Mouse (Mus musculus) hindbrain, embryonic 12.5 days (tissue): Measurements from ENCODE around the gene Tat. TPM values are rescaled to one million over a fixed set of nuclear protein-coding genes. Genes with fewer than 3 reads are reported as not detected.

Experiments used
- ATAC-seq: fragments of 200-750 bp; cut with Nextera tagmentation; 2 replicates; pipeline ENCODE4 v1.8.0; 2017; ENCODE audit warnings: moderate TSS enrichment; ENCODE audit not compliant: low FRiP score
- H3K27ac ChIP-seq: fragments of 300-500 bp; sonication (generic); 2 replicates; pipeline ENCODE4 v1.5.1; 2016; ENCODE audit warnings: mild to moderate bottlenecking
- H3K27me3 ChIP-seq: fragments of 300-500 bp; sonication (generic); 2 replicates; pipeline ENCODE4 v1.6.1; 2016; ENCODE audit warnings: mild to moderate bottlenecking
- H3K36me3 ChIP-seq: fragments of 300-500 bp; sonication (generic); 2 replicates; pipeline ENCODE4 v1.6.1; 2016; ENCODE audit warnings: mild to moderate bottlenecking
- H3K4me1 ChIP-seq: fragments of 300-500 bp; sonication (generic); 2 replicates; pipeline ENCODE4 v1.6.1; 2016
- H3K4me2 ChIP-seq: fragments of 300-500 bp; sonication (generic); replicated peaks from 2 replicates; pipeline ENCODE4 v1.6.1; 2016; ENCODE audit warnings: mild to moderate bottlenecking
- H3K4me3 ChIP-seq: fragments of 300-500 bp; sonication (generic); 2 replicates; pipeline ENCODE4 v1.5.1; 2016; ENCODE audit warnings: mild to moderate bottlenecking
- H3K9ac ChIP-seq: fragments of 300-500 bp; sonication (generic); 2 replicates; pipeline ENCODE4 v1.6.1; 2016; ENCODE audit warnings: mild to moderate bottlenecking, moderate library complexity
- H3K9me3 ChIP-seq: fragments of 300-500 bp; sonication (generic); replicated peaks from 2 replicates; pipeline ENCODE4 v1.6.1; 2016; ENCODE audit warnings: mild to moderate bottlenecking
- WGBS: fragments of 180-500 bp; shearing (Covaris S2); methylation state at CpG from one replicate; pipeline ENCODE4 v1.1.7; 2016; 5-methylcytosine and 5-hydroxymethylcytosine counted together
- polyA plus RNA-seq: library from polyadenylated mRNA; unstranded; fragments of >200 nt; fragmentation: Nextera tagmentation; extraction: Ambion mirVana; gene quantifications from 2 replicates; pipeline ENCODE4 v1.2.1, GENCODE M21; 2016

Gene Tat
- polyA plus RNA-seq, 1 experiment from 2014 or later: not detected

DNA sequence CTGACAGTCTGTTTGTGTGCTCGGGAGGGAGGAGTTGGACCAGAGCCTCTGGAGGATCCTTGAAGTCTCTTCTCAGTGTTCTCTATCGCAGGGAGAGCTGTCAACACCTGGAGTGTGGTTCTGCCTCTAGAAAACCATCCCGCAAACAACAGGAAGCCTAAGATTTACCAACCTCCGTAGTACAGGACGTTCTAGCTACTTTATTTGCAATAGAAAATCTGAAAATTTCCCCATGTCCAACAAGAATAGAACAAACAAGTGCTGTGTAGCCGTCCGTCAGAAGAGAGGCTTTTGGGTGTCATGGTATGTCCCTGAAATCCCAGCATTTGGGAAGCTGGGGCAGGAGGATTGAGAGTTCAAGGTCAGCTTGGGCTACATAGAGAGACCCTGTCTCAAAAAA, 2.5 kb upstream of the Tat start:
- WGBS: 85% methylated on average over 7 of the region's 7 CpGs
- Histone ChIP-seq H3K4me2 (no peak overlapping the region), H3K9me3 (no peaks in the 10 kb centered on the region), H3K4me1 (0 out of 2 replicates have a peak, but pooled peaks cover 3% of the 10 kb centered on the region), H3K36me3 (no peaks in the 10 kb centered on the region), H3K27ac (no peak overlapping the region), H3K27me3 (no peaks in the 10 kb centered on the region), H3K4me3 (no peak overlapping the region), H3K9ac (no peak overlapping the region)
- no peak for ATAC-seq

- H3K27me3 ChIP-seq: no peaks in the 10 kb centered on the region
- 93% methylated on average over 8 of the region's 8 CpGs for WGBS
- H3K4me2 ChIP-seq: no peak overlapping the region
- 0 out of 2 replicates have a peak, but pooled peaks cover under 1% of the 10 kb centered on the region for H3K4me1 ChIP-seq
- no peak overlapping the region for H3K9ac ChIP-seq
- no peak overlapping the region for H3K27ac ChIP-seq
- no peaks in the 10 kb centered on the region for H3K36me3 ChIP-seq
- H3K9me3 ChIP-seq: no peaks in the 10 kb centered on the region
- no peak for ATAC-seq
- H3K4me3 ChIP-seq: no peak overlapping the region
Observed at GRCm38 (mm10) chr8:109989151-109989550, 1.1 kb upstream of the Tat start.

GRCm38 (mm10) chr8:109992166-109992565, 1.9 kb downstream of the Tat start:
- H3K27ac ChIP-seq: no peak overlapping the region
- no peaks in the 10 kb centered on the region for H3K27me3 ChIP-seq
- 76% methylated on average over 5 of the region's 5 CpGs for WGBS
- H3K9me3 ChIP-seq: no peaks in the 10 kb centered on the region
- H3K36me3 ChIP-seq: no peaks in the 10 kb centered on the region
- H3K9ac ChIP-seq: no peak overlapping the region
- no peak overlapping the region for H3K4me2 ChIP-seq
- ATAC-seq: no peak
- H3K4me3 ChIP-seq: no peak overlapping the region
- H3K4me1 ChIP-seq: no peaks in the 10 kb centered on the region

GRCm38 (mm10) chr8:109992951-109993350, 2.7 kb downstream of the Tat start:
- WGBS: 74% methylated on average over 1 of the region's 1 CpGs
- H3K27ac ChIP-seq: no peak overlapping the region

GRCm38 (mm10) chr8:109997381-109997780, 7.1 kb downstream of the Tat start:
- Histone ChIP-seq H3K27ac (no peak overlapping the region), H3K9ac (no peak overlapping the region), H3K4me2 (no peak overlapping the region), H3K36me3 (no peaks in the 10 kb centered on the region), H3K9me3 (no peaks in the 10 kb centered on the region), H3K4me1 (no peaks in the 10 kb centered on the region), H3K27me3 (no peaks in the 10 kb centered on the region), H3K4me3 (no peak overlapping the region)
- ATAC-seq: no peak
- 93% methylated on average over 9 of the region's 9 CpGs for WGBS

More at GRCm38 (mm10) chr8:109992951-109993350, 2.7 kb downstream of the Tat start:
- H3K9ac ChIP-seq: no peak overlapping the region
- H3K9me3 ChIP-seq: no peaks in the 10 kb centered on the region
- no peak overlapping the region for H3K4me2 ChIP-seq
- no peaks in the 10 kb centered on the region for H3K36me3 ChIP-seq
- no peak overlapping the region for H3K4me3 ChIP-seq
- no peak for ATAC-seq
- H3K27me3 ChIP-seq: no peaks in the 10 kb centered on the region
- no peaks in the 10 kb centered on the region for H3K4me1 ChIP-seq

GRCm38 (mm10) chr8:109998066-109998465, 7.8 kb downstream of the Tat start:
- no peaks in the 10 kb centered on the region for H3K27me3 ChIP-seq
- no peak overlapping the region for H3K27ac ChIP-seq
- WGBS: 86% methylated on average over 7 of the region's 7 CpGs
- no peak overlapping the region for H3K4me2 ChIP-seq
- no peak overlapping the region for H3K9ac ChIP-seq
- H3K4me3 ChIP-seq: no peak overlapping the region
- no peak for ATAC-seq
- no peaks in the 10 kb centered on the region for H3K36me3 ChIP-seq
- no peaks in the 10 kb centered on the region for H3K4me1 ChIP-seq
- no peaks in the 10 kb centered on the region for H3K9me3 ChIP-seq

DNA sequence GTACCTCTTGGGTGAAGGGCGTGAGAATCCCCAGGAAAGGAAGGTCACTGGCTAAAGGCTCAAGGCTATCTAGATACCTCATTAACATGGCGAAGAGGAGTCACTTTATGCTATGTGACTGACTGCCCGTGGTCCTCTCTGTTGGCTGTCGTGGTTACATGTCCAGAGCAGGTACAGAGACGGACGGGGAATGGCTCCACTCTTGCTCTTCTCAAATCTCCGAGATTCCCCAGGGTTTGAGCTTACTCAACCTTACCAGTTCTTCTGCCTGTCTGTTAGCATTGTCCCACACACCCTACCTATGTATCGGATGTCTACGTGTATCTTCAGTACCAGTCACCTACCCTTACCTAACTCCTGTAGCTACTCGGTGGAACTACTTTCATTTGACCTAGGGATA, 9.7 kb downstream of the Tat start:
- ATAC-seq: no peak
- Histone ChIP-seq H3K4me2 (no peak overlapping the region), H3K9ac (no peak overlapping the region), H3K4me1 (no peaks in the 10 kb centered on the region), H3K27ac (no peak overlapping the region), H3K27me3 (no peaks in the 10 kb centered on the region), H3K4me3 (no peak overlapping the region), H3K36me3 (no peaks in the 10 kb centered on the region), H3K9me3 (no peaks in the 10 kb centered on the region)
- whole genome bisulfite sequencing: 90% methylated on average over 10 of the region's 10 CpGs

DNA sequence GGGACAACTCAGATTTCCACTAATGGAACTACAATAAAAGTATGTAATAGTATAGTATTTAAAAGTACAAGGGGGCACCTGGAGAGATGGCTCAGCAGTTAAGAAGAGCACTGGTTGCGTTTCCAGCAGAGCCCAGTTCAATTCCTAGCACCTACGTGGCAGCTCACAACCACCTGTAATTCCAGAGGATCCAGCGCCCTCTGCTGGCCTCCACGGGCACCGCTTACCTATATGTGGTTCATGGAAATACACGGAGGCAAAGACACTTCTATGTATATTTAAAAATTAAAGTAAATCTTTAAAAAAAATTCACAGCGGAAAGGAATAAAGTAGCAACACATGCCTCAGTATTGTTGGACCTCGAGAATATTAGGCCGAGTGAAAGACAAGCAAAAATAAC, 12.7 kb downstream of the Tat start:
- peaks cover 6% of the 10 kb centered on the region; the same call in 1 of the 2 replicates for H3K4me1 ChIP-seq
- no peak overlapping the region for H3K9ac ChIP-seq
- no peaks in the 10 kb centered on the region for H3K9me3 ChIP-seq
- H3K27ac ChIP-seq: no peak overlapping the region
- H3K4me3 ChIP-seq: no peak overlapping the region
- WGBS: 30% methylated on average over 9 of the region's 9 CpGs
- H3K27me3 ChIP-seq: no peaks in the 10 kb centered on the region
- H3K4me2 ChIP-seq: no peak overlapping the region
- ATAC-seq: no peak
- no peaks in the 10 kb centered on the region for H3K36me3 ChIP-seq

- 79% methylated on average over 5 of the region's 5 CpGs for WGBS
- H3K9ac ChIP-seq: no peak overlapping the region
- H3K4me2 ChIP-seq: no peak overlapping the region
- H3K27me3 ChIP-seq: no peaks in the 10 kb centered on the region
- H3K4me1 ChIP-seq: peaks cover 6% of the 10 kb centered on the region; the same call in 1 of the 2 replicates
- H3K9me3 ChIP-seq: no peaks in the 10 kb centered on the region
- no peak overlapping the region for H3K4me3 ChIP-seq
- ATAC-seq: no peak
- no peaks in the 10 kb centered on the region for H3K36me3 ChIP-seq
- no peak overlapping the region for H3K27ac ChIP-seq
Observed at GRCm38 (mm10) chr8:110004300-110004699, 14.1 kb downstream of the Tat start.

- Histone ChIP-seq H3K27me3 (no peaks in the 10 kb centered on the region), H3K27ac (0 out of 2 replicates have a peak overlapping the region, but pooled peaks have one; percentile 40), H3K36me3 (no peaks in the 10 kb centered on the region), H3K9ac (no peak overlapping the region), H3K4me1 (peaks cover 6% of the 10 kb centered on the region; the same call in 1 of the 2 replicates), H3K4me2 (no peak overlapping the region), H3K9me3 (no peaks in the 10 kb centered on the region), H3K4me3 (no peak overlapping the region)
- no peak; the same call in 1 of the 2 replicates for ATAC-seq
- WGBS: 54% methylated on average over 17 of the region's 17 CpGs
Observed at GRCm38 (mm10) chr8:110006312-110007023, 16.2 kb downstream of the Tat start.

- Histone ChIP-seq H3K4me2 (no peak overlapping the region), H3K4me3 (no peak overlapping the region), H3K4me1 (peaks cover 6% of the 10 kb centered on the region; the same call in 1 of the 2 replicates), H3K9ac (no peak overlapping the region), H3K27ac (no peak overlapping the region), H3K9me3 (no peaks in the 10 kb centered on the region), H3K27me3 (no peaks in the 10 kb centered on the region), H3K36me3 (no peaks in the 10 kb centered on the region)
- WGBS: 92% methylated on average over 25 of the region's 26 CpGs
- ATAC-seq: no peak
Observed at GRCm38 (mm10) chr8:110008228-110008994, 18.2 kb downstream of the Tat start.

DNA sequence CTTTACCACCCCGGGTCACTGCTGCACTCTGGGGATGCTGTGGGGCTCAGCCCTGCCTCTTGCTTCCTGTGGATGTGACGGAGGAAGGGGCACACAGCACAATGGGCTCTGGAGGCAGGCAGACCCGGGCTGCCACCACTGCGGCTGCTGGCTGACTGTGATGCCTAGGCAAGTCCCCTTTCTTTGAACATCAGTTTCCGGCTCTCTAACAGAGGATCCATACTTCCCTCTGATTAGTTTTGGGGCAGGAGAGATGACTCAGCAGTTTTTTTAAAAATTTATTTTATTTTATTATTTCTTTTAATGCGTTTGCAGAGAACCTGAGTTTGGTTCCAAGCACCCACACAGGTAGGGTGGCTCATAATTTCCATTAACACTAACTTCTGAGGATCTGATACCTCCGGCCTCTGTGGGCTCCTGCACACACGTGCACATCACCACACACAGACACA, 18.8 kb downstream of the Tat start:
- no peak overlapping the region for H3K4me3 ChIP-seq
- no peak overlapping the region for H3K27ac ChIP-seq
- 68% methylated on average over 8 of the region's 8 CpGs for WGBS
- H3K9me3 ChIP-seq: no peaks in the 10 kb centered on the region
- H3K4me2 ChIP-seq: no peak overlapping the region
- no peak overlapping the region for H3K9ac ChIP-seq
- H3K27me3 ChIP-seq: no peaks in the 10 kb centered on the region
- H3K4me1 ChIP-seq: peaks cover 6% of the 10 kb centered on the region; the same call in 1 of the 2 replicates
- H3K36me3 ChIP-seq: no peaks in the 10 kb centered on the region
- ATAC-seq: no peak
